Mouse (Mus musculus): Measurements from ENCODE around the gene Thy1. TPM values are rescaled to one million over a fixed set of nuclear protein-coding genes. Genes with fewer than 3 reads are reported as not detected.
A peak's percentile ranks its signal among the peaks of the same experiment; 100 is the strongest.

The Thy1 gene
- polyA plus RNA-seq, 1 experiment, result 767 TPM

GRCm38 (mm10) chr9:44070113-44070843 is 27.1 kb downstream of the Thy1 start:
- WGBS, result 90% methylated on average over 14 of the region's 14 CpGs

GRCm38 (mm10) chr9:44070844-44071231 is 27.7 kb downstream of the Thy1 start:
- 78% methylated on average over 8 of the region's 8 CpGs for WGBS
- no peak overlapping the region for H3K27ac ChIP-seq (ENCODE audit: insufficient read depth, low read depth, low read length)
- peaks cover 28% of the 10 kb centered on the region for H3K4me1 ChIP-seq (ENCODE audit: control insufficient read depth, insufficient read depth, low read length)
- H3K4me3 ChIP-seq (ENCODE audit: insufficient read depth, low read depth, low read length), result no peak overlapping the region
- TF ChIP-seq CTCF (IDR thresholded peaks at IDR 0.05; ENCODE audit: insufficient read depth, low read depth, low read length) (no peak), POLR2A (IDR thresholded peaks at IDR 0.05; ENCODE audit: insufficient read depth, low read depth, low read length) (no peak)

More at GRCm38 (mm10) chr9:44070113-44070843, 27.1 kb downstream of the Thy1 start:
- no peak for TF ChIP-seq CTCF (IDR thresholded peaks at IDR 0.05; ENCODE audit: insufficient read depth, low read depth, low read length)
- no peak for TF ChIP-seq POLR2A (IDR thresholded peaks at IDR 0.05; ENCODE audit: insufficient read depth, low read depth, low read length)
- H3K27ac ChIP-seq (ENCODE audit: insufficient read depth, low read depth, low read length), result no peak overlapping the region
- peaks cover 28% of the 10 kb centered on the region for H3K4me1 ChIP-seq (ENCODE audit: control insufficient read depth, insufficient read depth, low read length)
- H3K4me3 ChIP-seq (ENCODE audit: insufficient read depth, low read depth, low read length), result no peak overlapping the region

DNA sequence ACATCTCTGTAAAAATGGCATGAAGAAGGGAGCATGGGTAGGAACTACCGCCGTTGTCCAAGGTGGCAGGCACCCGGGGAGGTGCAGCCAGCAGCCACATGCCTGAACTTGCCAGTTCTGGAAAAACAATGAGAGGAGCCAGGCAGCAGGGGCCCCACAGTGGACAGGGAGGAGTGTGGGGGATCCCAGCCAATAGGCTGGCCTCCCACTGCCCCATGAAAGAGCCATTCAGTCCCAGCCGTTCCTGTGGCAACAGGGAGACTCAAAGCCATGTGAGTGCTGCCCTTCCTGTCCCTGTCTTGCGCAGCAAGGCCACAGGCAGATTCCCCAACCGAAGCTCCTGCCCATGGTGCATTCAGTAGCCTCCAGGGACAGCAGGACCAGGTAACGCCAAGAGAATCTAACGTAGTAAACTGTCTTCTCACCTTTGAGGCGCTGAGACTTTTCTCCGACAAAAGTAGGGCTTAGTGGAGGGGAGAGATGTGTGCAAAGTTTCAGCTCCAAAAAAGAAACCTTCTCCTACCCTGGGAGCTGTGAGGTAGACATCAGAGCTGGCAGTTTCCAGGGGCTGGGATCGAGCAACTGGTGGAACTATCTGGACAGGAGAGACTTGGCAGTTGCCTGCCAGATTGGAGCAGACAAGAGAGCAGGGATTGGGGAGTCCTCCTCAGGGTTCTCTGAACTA is 28.9 kb downstream of the Thy1 start:
- Histone ChIP-seq H3K27ac (ENCODE audit: insufficient read depth, low read depth, low read length) (peak overlapping the region; percentile 81), H3K4me1 (ENCODE audit: control insufficient read depth, insufficient read depth, low read length) (peaks cover 35% of the 10 kb centered on the region), H3K4me3 (ENCODE audit: insufficient read depth, low read depth, low read length) (no peak overlapping the region)
- TF ChIP-seq POLR2A (IDR thresholded peaks at IDR 0.05; ENCODE audit: insufficient read depth, low read depth, low read length) (no peak), CTCF (IDR thresholded peaks at IDR 0.05; ENCODE audit: insufficient read depth, low read depth, low read length) (no peak)
- 57% methylated on average over 11 of the region's 11 CpGs for WGBS

- TF ChIP-seq CTCF (IDR thresholded peaks at IDR 0.05; ENCODE audit: insufficient read depth, low read depth, low read length) (no peak), POLR2A (IDR thresholded peaks at IDR 0.05; ENCODE audit: insufficient read depth, low read depth, low read length) (no peak)
- WGBS, result 42% methylated on average over 4 of the region's 4 CpGs
- H3K27ac ChIP-seq (ENCODE audit: insufficient read depth, low read depth, low read length), result peak overlapping the region; percentile 81
- H3K4me3 ChIP-seq (ENCODE audit: insufficient read depth, low read depth, low read length), result no peak overlapping the region
- peaks cover 38% of the 10 kb centered on the region for H3K4me1 ChIP-seq (ENCODE audit: control insufficient read depth, insufficient read depth, low read length)
Measured at GRCm38 (mm10) chr9:44072599-44072915, 29.4 kb downstream of the Thy1 start.

DNA sequence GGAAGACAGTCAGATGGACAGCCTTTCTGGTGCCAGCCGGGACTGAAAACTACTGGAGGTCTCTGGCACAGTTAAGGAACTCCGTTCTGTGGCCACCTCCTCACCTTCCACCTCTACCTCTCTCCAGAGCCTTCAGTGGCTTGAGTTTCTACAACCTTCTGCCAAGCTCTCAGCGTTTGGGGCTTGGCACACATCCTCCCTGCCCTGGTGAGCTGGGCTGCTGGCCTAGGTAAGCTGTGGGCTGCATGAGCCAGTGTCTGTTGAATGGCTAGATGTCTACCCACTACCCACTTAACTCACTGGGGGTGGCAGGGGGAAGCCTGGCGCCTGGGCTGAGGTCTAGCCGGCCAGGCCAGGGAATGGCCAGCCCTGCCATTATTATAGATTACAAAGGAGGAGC is 29.9 kb downstream of the Thy1 start:
- Histone ChIP-seq H3K27ac (ENCODE audit: insufficient read depth, low read depth, low read length) (peak overlapping the region; percentile 67; the same call in 1 of the 2 replicates), H3K4me1 (ENCODE audit: control insufficient read depth, insufficient read depth, low read length) (peaks cover 38% of the 10 kb centered on the region), H3K4me3 (ENCODE audit: insufficient read depth, low read depth, low read length) (no peak overlapping the region)
- TF ChIP-seq CTCF (IDR thresholded peaks at IDR 0.05; ENCODE audit: insufficient read depth, low read depth, low read length) (no peak), POLR2A (IDR thresholded peaks at IDR 0.05; ENCODE audit: insufficient read depth, low read depth, low read length) (no peak)
- 58% methylated on average over 5 of the region's 5 CpGs for WGBS

DNA sequence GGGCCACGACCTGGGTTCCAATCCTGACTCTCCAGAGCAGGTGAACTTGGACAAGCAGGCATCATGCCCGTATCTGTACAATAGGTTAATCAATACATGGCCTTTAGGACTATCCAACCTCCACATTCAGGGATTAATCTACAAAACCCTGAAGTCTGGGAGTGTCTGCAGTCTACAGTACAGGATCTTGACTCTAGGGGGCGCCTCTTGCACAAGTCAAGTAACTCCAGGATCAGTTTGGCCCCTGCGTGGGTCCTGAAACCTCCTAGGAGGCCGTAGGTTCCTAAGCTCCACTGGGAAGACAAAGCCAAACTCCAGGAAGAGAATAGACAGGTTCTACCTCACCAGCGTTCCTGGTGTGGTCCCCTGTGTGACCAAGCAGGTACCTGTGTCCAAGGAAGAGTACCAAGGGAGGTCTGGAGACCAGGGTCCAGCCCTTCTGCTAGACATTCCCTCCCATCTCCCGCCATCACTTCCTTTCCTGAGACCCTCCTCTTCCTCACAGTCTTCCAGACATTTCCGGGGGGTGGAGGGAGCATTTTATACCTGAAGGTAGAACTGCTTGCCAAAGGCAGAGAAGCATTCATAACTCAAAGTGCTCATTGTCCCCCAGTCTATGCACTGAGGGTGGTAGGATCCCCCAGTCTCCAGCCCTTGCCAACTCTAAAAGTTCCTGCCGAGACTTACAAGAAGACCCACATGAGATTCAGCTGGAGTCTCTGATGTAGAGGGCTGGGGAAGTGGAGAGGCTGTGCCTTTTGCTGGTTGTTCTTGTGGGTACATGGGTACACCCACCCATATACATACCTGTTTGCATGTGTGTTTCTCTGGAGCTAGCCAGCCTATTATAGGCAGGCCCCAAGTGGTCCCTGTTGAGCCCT is 31.5 kb downstream of the Thy1 start:
- H3K4me3 ChIP-seq (ENCODE audit: insufficient read depth, low read depth, low read length), result no peak overlapping the region
- 70% methylated on average over 9 of the region's 9 CpGs for WGBS
- peaks cover 51% of the 10 kb centered on the region for H3K4me1 ChIP-seq (ENCODE audit: control insufficient read depth, insufficient read depth, low read length)

GRCm38 (mm10) chr9:44075276-44075995 is 32.3 kb downstream of the Thy1 start:
- Histone ChIP-seq H3K27ac (ENCODE audit: insufficient read depth, low read depth, low read length) (no peak overlapping the region), H3K4me3 (ENCODE audit: insufficient read depth, low read depth, low read length) (no peak overlapping the region), H3K4me1 (ENCODE audit: control insufficient read depth, insufficient read depth, low read length) (peaks cover 58% of the 10 kb centered on the region)
- TF ChIP-seq CTCF (IDR thresholded peaks at IDR 0.05; ENCODE audit: insufficient read depth, low read depth, low read length) (no peak), POLR2A (IDR thresholded peaks at IDR 0.05; ENCODE audit: insufficient read depth, low read depth, low read length) (no peak)
- 80% methylated on average over 24 of the region's 24 CpGs for WGBS

More for the DNA sequence above, 31.5 kb downstream of the Thy1 start:
- TF ChIP-seq CTCF (IDR thresholded peaks at IDR 0.05; ENCODE audit: insufficient read depth, low read depth, low read length) (0 out of 2 replicates have a peak, but pooled peaks have one; percentile 26), POLR2A (IDR thresholded peaks at IDR 0.05; ENCODE audit: insufficient read depth, low read depth, low read length) (no peak)
- H3K27ac ChIP-seq (ENCODE audit: insufficient read depth, low read depth, low read length), result no peak overlapping the region

GRCm38 (mm10) chr9:44075996-44076763 is 33.0 kb downstream of the Thy1 start:
- 76% methylated on average over 16 of the region's 16 CpGs for WGBS
- no peak overlapping the region for H3K4me3 ChIP-seq (ENCODE audit: insufficient read depth, low read depth, low read length)
- peaks cover 59% of the 10 kb centered on the region for H3K4me1 ChIP-seq (ENCODE audit: control insufficient read depth, insufficient read depth, low read length)
- no peak for TF ChIP-seq POLR2A (IDR thresholded peaks at IDR 0.05; ENCODE audit: insufficient read depth, low read depth, low read length)
- no peak for TF ChIP-seq CTCF (IDR thresholded peaks at IDR 0.05; ENCODE audit: insufficient read depth, low read depth, low read length)
- no peak overlapping the region for H3K27ac ChIP-seq (ENCODE audit: insufficient read depth, low read depth, low read length)

All from olfactory bulb, adult 2 months (tissue).